Mouse (Mus musculus): Measurements from ENCODE around the gene Sox5. TPM values are rescaled to one million over a fixed set of nuclear protein-coding genes. Genes with fewer than 3 reads are reported as not detected.

Sox5 gene
- polyA plus RNA-seq, 1 experiment = 0.81 TPM

GRCm38 (mm10) chr6:143855421-143855820 lies 926.4 kb downstream of the Sox5 start:
- 72% methylated on average over 12 of the region's 12 CpGs for WGBS

GRCm38 (mm10) chr6:143854031-143854430 lies 927.7 kb downstream of the Sox5 start:
- Histone ChIP-seq H3K4me3 (ENCODE audit: control insufficient read depth, insufficient read depth, low read length) (no peak overlapping the region), H3K4me1 (replicated peaks; ENCODE audit: control insufficient read depth, insufficient read depth, low read length) (no peaks in the 10 kb centered on the region), H3K36me3 (ENCODE audit: control insufficient read depth, insufficient read depth, low read length) (no peaks in the 10 kb centered on the region), H3K27ac (ENCODE audit: control insufficient read depth, insufficient read depth, low read length) (no peak overlapping the region), H3K27me3 (ENCODE audit: control insufficient read depth, insufficient read depth, low read length) (no peaks in the 10 kb centered on the region)
- no peak for DNase-seq
- TF ChIP-seq CTCF (IDR thresholded peaks at IDR 0.05; ENCODE audit: borderline replicate concordance, control insufficient read depth, extremely low read depth, insufficient read depth, low read length, poor library complexity) = no peak
- WGBS = 97% methylated on average over 3 of the region's 3 CpGs

More at GRCm38 (mm10) chr6:143855421-143855820, 926.4 kb downstream of the Sox5 start:
- TF ChIP-seq CTCF (IDR thresholded peaks at IDR 0.05; ENCODE audit: borderline replicate concordance, control insufficient read depth, extremely low read depth, insufficient read depth, low read length, poor library complexity) (no peak), POLR2A (IDR thresholded peaks at IDR 0.05; ENCODE audit: control insufficient read depth, extremely low read depth, insufficient read depth, low read length, poor library complexity) (no peak)
- no peaks in the 10 kb centered on the region for H3K36me3 ChIP-seq (ENCODE audit: control insufficient read depth, insufficient read depth, low read length)
- no peak overlapping the region for H3K27ac ChIP-seq (ENCODE audit: control insufficient read depth, insufficient read depth, low read length)
- no peak overlapping the region for H3K4me3 ChIP-seq (ENCODE audit: control insufficient read depth, insufficient read depth, low read length)
- no peaks in the 10 kb centered on the region for H3K4me1 ChIP-seq (replicated peaks; ENCODE audit: control insufficient read depth, insufficient read depth, low read length)
- H3K27me3 ChIP-seq (ENCODE audit: control insufficient read depth, insufficient read depth, low read length) = no peaks in the 10 kb centered on the region
- DNase-seq = no peak

DNA sequence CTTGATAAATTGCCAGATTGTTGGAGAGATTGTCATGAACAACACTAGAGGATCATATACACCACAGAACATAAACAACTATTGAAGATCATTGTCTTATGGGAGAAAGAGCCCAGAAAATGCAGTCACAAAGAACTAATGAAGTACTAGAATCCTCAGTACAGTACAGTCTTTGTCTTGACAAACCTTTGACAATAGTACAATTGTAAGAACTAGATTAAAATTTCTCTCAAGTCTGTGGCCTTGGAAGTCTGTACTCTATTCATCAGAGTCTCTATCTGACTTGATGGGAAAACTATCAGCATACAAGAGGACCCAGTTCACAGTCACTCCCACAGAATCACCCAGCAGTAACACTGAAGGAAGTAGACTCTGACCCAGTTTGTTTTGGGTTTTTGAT lies 936.0 kb downstream of the Sox5 start:
- no peak for DNase-seq
- Histone ChIP-seq H3K36me3 (ENCODE audit: control insufficient read depth, insufficient read depth, low read length) (no peaks in the 10 kb centered on the region), H3K27ac (ENCODE audit: control insufficient read depth, insufficient read depth, low read length) (no peak overlapping the region), H3K4me3 (ENCODE audit: control insufficient read depth, insufficient read depth, low read length) (no peak overlapping the region), H3K4me1 (replicated peaks; ENCODE audit: control insufficient read depth, insufficient read depth, low read length) (no peaks in the 10 kb centered on the region), H3K27me3 (ENCODE audit: control insufficient read depth, insufficient read depth, low read length) (no peaks in the 10 kb centered on the region)
- no peak for TF ChIP-seq POLR2A (IDR thresholded peaks at IDR 0.05; ENCODE audit: control insufficient read depth, extremely low read depth, insufficient read depth, low read length, poor library complexity)

DNA sequence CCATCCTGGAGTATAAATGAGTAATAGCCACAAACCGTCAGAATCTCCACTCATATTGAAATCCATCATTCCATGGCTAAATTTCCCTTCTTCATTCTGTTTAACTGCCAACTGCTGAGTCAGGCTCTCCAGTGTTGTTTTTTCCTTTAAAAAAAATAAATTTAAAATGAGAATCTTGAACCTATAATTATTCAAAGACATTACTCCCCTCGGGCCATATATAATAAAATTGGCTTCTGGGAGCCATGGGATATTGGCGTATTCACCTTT lies 937.1 kb downstream of the Sox5 start:
- WGBS = 93% methylated on average over 3 of the region's 3 CpGs

DNA sequence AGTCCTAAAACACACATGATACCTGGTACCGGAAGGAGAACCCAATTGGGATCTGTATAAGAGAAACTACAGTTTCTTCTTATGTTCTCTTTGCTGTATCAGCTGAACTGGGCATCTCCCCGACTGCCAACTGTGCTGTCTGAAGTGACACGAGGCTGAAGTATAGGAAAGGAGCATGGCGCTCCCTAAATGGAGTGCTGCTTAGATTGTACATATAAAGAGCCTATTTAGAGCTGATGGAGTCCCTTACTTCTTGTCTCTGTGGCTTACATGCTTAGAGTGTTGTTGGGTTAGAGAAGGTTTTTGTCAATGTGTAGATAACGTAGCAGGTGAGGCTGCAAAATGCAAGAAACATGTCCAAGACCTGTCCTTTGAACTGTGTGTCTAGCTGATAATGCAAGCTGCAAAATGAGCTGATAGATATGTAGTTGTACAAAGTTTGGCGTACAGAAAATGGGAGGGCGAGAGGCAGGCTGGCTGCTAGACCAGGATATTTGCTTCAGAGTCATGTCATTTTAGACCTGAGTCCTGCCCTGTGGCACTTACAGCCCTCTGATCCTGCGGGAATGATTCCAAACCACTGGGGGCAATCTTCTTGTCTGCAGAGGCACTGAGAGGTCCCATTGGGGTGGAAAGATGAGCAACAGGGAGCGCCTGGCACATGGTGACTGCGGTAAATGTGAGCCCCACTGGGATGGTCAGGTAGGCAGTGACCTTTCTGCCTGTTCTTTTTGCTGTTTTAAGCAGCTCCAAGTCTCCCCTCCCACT lies 937.7 kb downstream of the Sox5 start:
- Histone ChIP-seq H3K4me1 (replicated peaks; ENCODE audit: control insufficient read depth, insufficient read depth, low read length) (no peaks in the 10 kb centered on the region), H3K27ac (ENCODE audit: control insufficient read depth, insufficient read depth, low read length) (no peak overlapping the region), H3K27me3 (ENCODE audit: control insufficient read depth, insufficient read depth, low read length) (no peaks in the 10 kb centered on the region), H3K4me3 (ENCODE audit: control insufficient read depth, insufficient read depth, low read length) (no peak overlapping the region), H3K36me3 (ENCODE audit: control insufficient read depth, insufficient read depth, low read length) (no peaks in the 10 kb centered on the region)
- TF ChIP-seq CTCF (IDR thresholded peaks at IDR 0.05; ENCODE audit: borderline replicate concordance, control insufficient read depth, extremely low read depth, insufficient read depth, low read length, poor library complexity) (no peak), POLR2A (IDR thresholded peaks at IDR 0.05; ENCODE audit: control insufficient read depth, extremely low read depth, insufficient read depth, low read length, poor library complexity) (no peak)
- DNase-seq = no peak
- WGBS = 93% methylated on average over 10 of the region's 10 CpGs

More for the DNA sequence above, 937.1 kb downstream of the Sox5 start:
- no peak for TF ChIP-seq CTCF (IDR thresholded peaks at IDR 0.05; ENCODE audit: borderline replicate concordance, control insufficient read depth, extremely low read depth, insufficient read depth, low read length, poor library complexity)
- no peak for TF ChIP-seq POLR2A (IDR thresholded peaks at IDR 0.05; ENCODE audit: control insufficient read depth, extremely low read depth, insufficient read depth, low read length, poor library complexity)
- H3K27ac ChIP-seq (ENCODE audit: control insufficient read depth, insufficient read depth, low read length) = no peak overlapping the region
- H3K27me3 ChIP-seq (ENCODE audit: control insufficient read depth, insufficient read depth, low read length) = no peaks in the 10 kb centered on the region
- no peak overlapping the region for H3K4me3 ChIP-seq (ENCODE audit: control insufficient read depth, insufficient read depth, low read length)
- H3K36me3 ChIP-seq (ENCODE audit: control insufficient read depth, insufficient read depth, low read length) = no peaks in the 10 kb centered on the region
- no peak for DNase-seq
- no peaks in the 10 kb centered on the region for H3K4me1 ChIP-seq (replicated peaks; ENCODE audit: control insufficient read depth, insufficient read depth, low read length)

DNA sequence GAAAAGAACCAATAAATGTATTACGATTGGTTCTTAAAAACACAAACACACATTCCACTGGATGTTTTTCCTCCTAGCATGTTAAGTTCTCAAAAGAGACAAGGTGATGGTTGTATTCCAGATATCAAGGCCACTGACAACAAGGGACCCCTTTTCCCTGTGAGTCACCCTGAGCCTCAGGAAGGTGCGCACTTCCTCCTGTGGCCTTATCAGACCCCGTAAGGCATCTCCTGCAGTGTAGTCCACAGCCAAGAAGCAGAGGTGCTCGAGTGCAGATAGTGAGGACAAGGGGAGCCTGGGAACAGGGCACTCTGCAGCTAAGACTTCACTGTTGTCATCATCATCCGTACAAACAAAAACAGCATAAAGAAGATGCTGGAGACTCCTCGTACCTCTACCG lies 939.8 kb downstream of the Sox5 start:
- Histone ChIP-seq H3K36me3 (ENCODE audit: control insufficient read depth, insufficient read depth, low read length) (no peaks in the 10 kb centered on the region), H3K27me3 (ENCODE audit: control insufficient read depth, insufficient read depth, low read length) (no peaks in the 10 kb centered on the region), H3K4me3 (ENCODE audit: control insufficient read depth, insufficient read depth, low read length) (no peak overlapping the region), H3K4me1 (replicated peaks; ENCODE audit: control insufficient read depth, insufficient read depth, low read length) (no peaks in the 10 kb centered on the region; the same call in 1 of the 2 replicates), H3K27ac (ENCODE audit: control insufficient read depth, insufficient read depth, low read length) (no peak overlapping the region)
- DNase-seq = no peak
- WGBS = 86% methylated on average over 7 of the region's 7 CpGs
- TF ChIP-seq CTCF (IDR thresholded peaks at IDR 0.05; ENCODE audit: borderline replicate concordance, control insufficient read depth, extremely low read depth, insufficient read depth, low read length, poor library complexity) = no peak
- TF ChIP-seq POLR2A (IDR thresholded peaks at IDR 0.05; ENCODE audit: control insufficient read depth, extremely low read depth, insufficient read depth, low read length, poor library complexity) = no peak

- DNase-seq = no peak
- TF ChIP-seq POLR2A (IDR thresholded peaks at IDR 0.05; ENCODE audit: control insufficient read depth, extremely low read depth, insufficient read depth, low read length, poor library complexity) (no peak), CTCF (IDR thresholded peaks at IDR 0.05; ENCODE audit: borderline replicate concordance, control insufficient read depth, extremely low read depth, insufficient read depth, low read length, poor library complexity) (no peak)
- Histone ChIP-seq H3K36me3 (ENCODE audit: control insufficient read depth, insufficient read depth, low read length) (no peaks in the 10 kb centered on the region), H3K4me3 (ENCODE audit: control insufficient read depth, insufficient read depth, low read length) (no peak overlapping the region), H3K27me3 (ENCODE audit: control insufficient read depth, insufficient read depth, low read length) (no peaks in the 10 kb centered on the region), H3K27ac (ENCODE audit: control insufficient read depth, insufficient read depth, low read length) (no peak overlapping the region), H3K4me1 (replicated peaks; ENCODE audit: control insufficient read depth, insufficient read depth, low read length) (peaks cover 4% of the 10 kb centered on the region)
- WGBS = 96% methylated on average over 15 of the region's 15 CpGs
Observed at GRCm38 (mm10) chr6:143841109-143841638, 940.6 kb downstream of the Sox5 start.
